Comparison of ENCODE assay signal across 18 mouse cellular contexts in the genomic region with DNA sequence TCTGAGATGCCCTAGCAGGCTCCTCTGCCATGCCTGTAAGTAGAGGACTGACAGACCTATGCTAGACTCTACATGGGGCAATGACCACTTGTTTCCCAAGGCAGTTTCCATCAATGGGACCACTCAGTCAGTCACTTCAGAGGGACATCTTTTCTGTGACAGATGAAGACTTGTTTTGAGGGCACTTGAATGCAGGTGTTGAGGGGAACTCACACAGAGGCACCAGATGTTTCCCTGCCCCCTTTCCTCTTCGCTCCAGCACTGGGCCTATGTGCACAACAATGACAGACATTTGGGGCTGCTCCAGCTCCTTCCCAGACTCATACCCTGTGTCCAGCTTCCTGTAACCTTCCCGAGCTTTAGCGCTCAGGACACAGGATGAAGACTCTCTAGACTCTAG.
"Had no signal": no experiment of that assay in that cellular context is flagged by ENCODE, and none has a peak within 500 bp of the region (broad histone marks: within the 10 kb centered on the region; RNA-seq: fewer than 3 reads in every experiment).

No protein-coding gene starts in this region.

- H3K27me3 ChIP-seq: intestine, embryonic 15.5 days; megakaryocyte, embryonic 14.5 days; midbrain, embryonic 13.5 days; neural tube, embryonic 13.5 days had no signal

- H3K4me2 ChIP-seq: intestine, embryonic 15.5 days; limb, embryonic 13.5 days; lung, embryonic 14.5 days; midbrain, embryonic 13.5 days; neural tube, embryonic 13.5 days had no signal

- DNase-seq: kidney, adult 11 months; kidney, adult 8-10 months; kidney, postnatal 14 days; kidney, postnatal 4 days; liver, postnatal 0 days; lung, embryonic 14.5 days; lung, postnatal 36 days had no signal

- H3K9me3 ChIP-seq: intestine, embryonic 15.5 days; limb, embryonic 10.5 days; limb, embryonic 13.5 days; megakaryocyte, embryonic 14.5 days; midbrain, embryonic 10.5 days; midbrain, embryonic 13.5 days; neural tube, embryonic 13.5 days had no signal

- H3K4me1 ChIP-seq: midbrain, embryonic 10.5 days; midbrain, embryonic 13.5 days had no signal

- ATAC-seq: intestine, embryonic 15.5 days; liver, postnatal 0 days; lung, postnatal 0 days; midbrain, embryonic 13.5 days; midbrain, embryonic 16.5 days had no signal

- H3K9ac ChIP-seq: intestine, embryonic 15.5 days; limb, embryonic 13.5 days; liver, embryonic 14.5 days; liver, postnatal 0 days; lung, embryonic 14.5 days; midbrain, embryonic 13.5 days; neural tube, embryonic 13.5 days had no signal

- H3K4me3 ChIP-seq: intestine, embryonic 15.5 days; limb, embryonic 10.5 days; limb, embryonic 13.5 days; megakaryocyte, embryonic 14.5 days; midbrain, embryonic 10.5 days; midbrain, embryonic 13.5 days; myocyte; neural tube, embryonic 13.5 days had no signal

- H3K27ac ChIP-seq: intestine, embryonic 15.5 days; limb, embryonic 10.5 days; limb, embryonic 13.5 days; liver, embryonic 14.5 days; midbrain, embryonic 10.5 days; midbrain, embryonic 13.5 days; neural tube, embryonic 13.5 days had no signal

- H3K36me3 ChIP-seq: intestine, embryonic 15.5 days; limb, embryonic 10.5 days; limb, embryonic 13.5 days; midbrain, embryonic 10.5 days; midbrain, embryonic 13.5 days; neural tube, embryonic 13.5 days had no signal
